Mouse (Mus musculus) forebrain, postnatal 0 days (tissue): ENCODE measurements at regions not wholly inside any gene's neighbourhood (a gene's known extent, or its start where the extent isn't known, plus 50 kb on each side); places are given as distances from the start of the nearest gene placed in this dataset.

Experiments used
- ATAC-seq: fragments of 200-750 bp; cut with Nextera tagmentation; 2 replicates; pipeline ENCODE4 v1.8.0; 2017; ENCODE audit warnings: mild to moderate bottlenecking, moderate library complexity
- DNase-seq: peaks from one replicate; pipeline ENCODE4 v3.0.0-alpha.2; 2015
- H3K27ac ChIP-seq: fragments of 300-500 bp; sonication (generic); 2 replicates; pipeline ENCODE4 v1.5.1; 2014; ENCODE audit warnings: low read depth, mild to moderate bottlenecking, antibody characterized with exemption, low read length, moderate library complexity, mixed read lengths
- H3K27me3 ChIP-seq: fragments of 300-500 bp; sonication (generic); 2 replicates; pipeline ENCODE4 v1.6.1; 2014; ENCODE audit warnings: mild to moderate bottlenecking, low read length, mixed read lengths; ENCODE audit not compliant: insufficient read depth
- H3K36me3 ChIP-seq: fragments of 300-500 bp; sonication (generic); 2 replicates; pipeline ENCODE4 v1.6.1; 2014; ENCODE audit warnings: mild to moderate bottlenecking, moderate library complexity; ENCODE audit not compliant: insufficient read depth
- H3K4me1 ChIP-seq: fragments of 300-500 bp; sonication (generic); 2 replicates; pipeline ENCODE4 v1.6.1; 2014; ENCODE audit warnings: antibody characterized with exemption; ENCODE audit not compliant: insufficient read depth
- H3K4me2 ChIP-seq: fragments of 300-500 bp; sonication (generic); 2 replicates; pipeline ENCODE4 v1.6.1; 2014; ENCODE audit warnings: low read depth, mild to moderate bottlenecking, moderate library complexity
- H3K4me3 ChIP-seq: fragments of 300-500 bp; sonication (generic); 2 replicates; pipeline ENCODE4 v1.5.1; 2014; ENCODE audit warnings: low read depth, low read length, mixed read lengths
- H3K9ac ChIP-seq: fragments of 300-500 bp; sonication (generic); 2 replicates; pipeline ENCODE4 v1.6.1; 2014; ENCODE audit warnings: mild to moderate bottlenecking
- H3K9me3 ChIP-seq: fragments of 300-500 bp; sonication (generic); 2 replicates; pipeline ENCODE4 v1.6.1; 2016; ENCODE audit warnings: low read length
- CTCF ChIP-seq: sonication (generic); IDR thresholded peaks from 2 replicates; pipeline ENCODE4 v1.5.1; 2016; ENCODE audit warnings: antibody characterized with exemption, control low read depth, low read depth
- WGBS: fragments of 180-500 bp; shearing (Covaris S2); extraction: QIAGEN DNeasy Blood & Tissue Kit; methylation state at CpG from one replicate; pipeline ENCODE4 v1.1.7; 2014; 5-methylcytosine and 5-hydroxymethylcytosine counted together

GRCm38 (mm10) chr19:44659316-44659715 lies 96.5 kb upstream of the Pax2 start:
- no peak for ATAC-seq
- Histone ChIP-seq H3K4me2 (no peak overlapping the region), H3K27ac (no peak overlapping the region), H3K9ac (no peak overlapping the region), H3K4me1 (no peaks in the 10 kb centered on the region), H3K4me3 (no peak overlapping the region), H3K9me3 (no peaks in the 10 kb centered on the region), H3K27me3 (peaks cover 13% of the 10 kb centered on the region), H3K36me3 (no peaks in the 10 kb centered on the region)
- no peak for DNase-seq
- TF ChIP-seq CTCF: no peak
- 29% methylated on average over 10 of the region's 10 CpGs for WGBS

- Histone ChIP-seq H3K9me3 (no peaks in the 10 kb centered on the region), H3K9ac (no peak overlapping the region), H3K36me3 (no peaks in the 10 kb centered on the region), H3K4me3 (0 out of 2 replicates have a peak overlapping the region, but pooled peaks have one; percentile 3), H3K27ac (no peak overlapping the region), H3K27me3 (peaks cover 67% of the 10 kb centered on the region), H3K4me1 (peaks cover 6% of the 10 kb centered on the region; the same call in 1 of the 2 replicates), H3K4me2 (no peak overlapping the region)
- ATAC-seq (no peak), DNase-seq (no peak)
- 2% methylated on average over 14 of the region's 14 CpGs for WGBS
- no peak for TF ChIP-seq CTCF
These were observed 86.3 kb upstream of the Pax2 start for GRCm38 (mm10) chr19:44669535-44669958.

DNA sequence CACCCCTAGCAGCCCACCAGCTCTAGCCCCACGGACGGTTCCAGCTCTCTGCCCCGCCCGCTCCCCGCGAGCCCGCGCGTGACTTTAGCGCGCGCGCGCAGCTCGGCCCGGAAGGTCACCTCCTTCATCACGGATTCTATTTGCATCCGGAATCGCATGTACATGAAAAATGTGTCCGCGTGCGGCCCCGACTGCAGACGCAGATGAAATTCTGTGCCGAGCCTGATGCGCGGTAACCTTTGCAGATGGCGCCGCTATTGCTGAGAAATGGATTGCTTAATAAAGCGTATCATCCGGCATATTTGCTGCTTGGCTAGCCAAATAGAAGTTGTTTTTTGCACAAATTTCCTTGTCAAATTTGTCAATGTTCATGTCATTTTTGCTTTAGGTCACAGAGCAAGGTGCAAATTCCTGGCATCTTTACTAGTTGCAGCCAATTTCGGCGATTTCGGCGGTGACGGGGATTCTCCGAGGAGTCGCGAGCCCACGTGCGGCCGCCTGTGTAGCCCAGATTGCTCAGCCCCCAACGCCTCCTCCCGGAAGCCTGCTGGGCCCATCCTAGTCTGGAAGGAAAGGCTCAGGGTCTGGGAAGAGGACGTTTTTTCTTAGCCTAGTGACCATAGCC lies 81.1 kb upstream of the Pax2 start:
- Histone ChIP-seq H3K4me3 (peak overlapping the region; percentile 30), H3K4me2 (peak overlapping the region; percentile 49), H3K4me1 (peaks cover 6% of the 10 kb centered on the region; the same call in 1 of the 2 replicates), H3K9ac (0 out of 2 replicates have a peak overlapping the region, but pooled peaks have one; percentile 11), H3K9me3 (no peaks in the 10 kb centered on the region), H3K36me3 (no peaks in the 10 kb centered on the region), H3K27ac (no peak overlapping the region), H3K27me3 (peaks cover 82% of the 10 kb centered on the region)
- TF ChIP-seq CTCF: no peak
- ATAC-seq (no peak), DNase-seq (peak; percentile 47)
- 7% methylated on average over 45 of the region's 45 CpGs for WGBS

DNA sequence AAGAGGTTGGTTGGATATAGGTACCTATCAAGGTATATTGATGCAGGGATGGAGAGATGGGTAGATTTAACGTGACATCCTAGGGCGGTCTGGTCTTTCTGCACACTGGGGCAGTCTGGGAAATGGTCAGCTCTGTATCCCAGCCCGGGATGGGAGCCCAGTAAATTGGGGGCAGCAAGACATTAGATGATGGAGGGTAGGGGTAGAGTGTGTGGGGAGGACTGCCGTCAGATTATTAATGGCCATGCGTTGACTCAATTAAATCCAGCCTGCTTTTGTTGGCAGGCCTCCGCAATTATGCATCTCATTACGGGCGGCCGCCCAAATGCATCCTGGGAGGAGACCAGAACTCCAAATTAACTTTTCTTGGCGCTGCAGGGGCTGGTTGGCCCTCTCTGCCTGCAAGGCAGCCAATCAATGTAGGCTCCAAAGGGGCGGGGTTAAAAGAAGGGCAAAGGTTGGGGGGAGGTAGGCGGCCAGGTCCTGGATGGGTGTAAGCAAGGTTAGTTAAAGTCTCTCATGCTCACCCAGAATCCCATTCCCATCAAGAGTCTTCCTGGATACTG lies 79.2 kb upstream of the Pax2 start:
- H3K27me3 ChIP-seq: peaks cover 80% of the 10 kb centered on the region
- no peak overlapping the region for H3K4me2 ChIP-seq
- no peaks in the 10 kb centered on the region for H3K36me3 ChIP-seq
- no peaks in the 10 kb centered on the region for H3K9me3 ChIP-seq
- H3K27ac ChIP-seq: no peak overlapping the region
- 4% methylated on average over 12 of the region's 12 CpGs for WGBS
- H3K4me1 ChIP-seq: peaks cover 6% of the 10 kb centered on the region; the same call in 1 of the 2 replicates
- no peak overlapping the region for H3K9ac ChIP-seq
- peak; percentile 60 for DNase-seq
- no peak for TF ChIP-seq CTCF
- H3K4me3 ChIP-seq: no peak overlapping the region
- peak; percentile 25; the same call in 1 of the 2 replicates for ATAC-seq

- no peak for ATAC-seq
- Histone ChIP-seq H3K4me3 (no peak overlapping the region), H3K27ac (no peak overlapping the region), H3K36me3 (no peaks in the 10 kb centered on the region), H3K4me1 (no peaks in the 10 kb centered on the region), H3K27me3 (peaks cover 80% of the 10 kb centered on the region), H3K4me2 (no peak overlapping the region), H3K9ac (no peak overlapping the region), H3K9me3 (no peaks in the 10 kb centered on the region)
- DNase-seq: no peak
- 41% methylated on average over 8 of the region's 8 CpGs for WGBS
- no peak for TF ChIP-seq CTCF
These were observed 78.5 kb upstream of the Pax2 start for GRCm38 (mm10) chr19:44677295-44677694.

- no peaks in the 10 kb centered on the region for H3K9me3 ChIP-seq
- no peaks in the 10 kb centered on the region for H3K36me3 ChIP-seq
- 78% methylated on average over 1 of the region's 1 CpGs for WGBS
- no peak overlapping the region for H3K4me2 ChIP-seq
- ATAC-seq: no peak
- no peak for TF ChIP-seq CTCF
- no peak for DNase-seq
- H3K27ac ChIP-seq: no peak overlapping the region
- no peak overlapping the region for H3K9ac ChIP-seq
- peaks cover 80% of the 10 kb centered on the region for H3K27me3 ChIP-seq
- no peak overlapping the region for H3K4me3 ChIP-seq
- H3K4me1 ChIP-seq: no peaks in the 10 kb centered on the region
These were observed 77.2 kb upstream of the Pax2 start for GRCm38 (mm10) chr19:44678686-44679085.

GRCm38 (mm10) chr19:44681675-44682074 lies 74.2 kb upstream of the Pax2 start:
- ATAC-seq: no peak
- no peak for TF ChIP-seq CTCF
- Histone ChIP-seq H3K36me3 (no peaks in the 10 kb centered on the region), H3K4me3 (no peak overlapping the region), H3K4me1 (no peaks in the 10 kb centered on the region), H3K4me2 (no peak overlapping the region), H3K9ac (no peak overlapping the region), H3K27me3 (peaks cover 76% of the 10 kb centered on the region), H3K27ac (no peak overlapping the region), H3K9me3 (no peaks in the 10 kb centered on the region)
- DNase-seq: no peak
- 8% methylated on average over 8 of the region's 8 CpGs for WGBS
